Mouse (Mus musculus) stomach, embryonic 14.5 days (tissue): ENCODE measurements at regions not wholly inside any gene's neighbourhood (a gene's known extent, or its start where the extent isn't known, plus 50 kb on each side); places are given as distances from the start of the nearest gene placed in this dataset.

ENCODE experiments used
- ATAC-seq: fragments of 200-750 bp; cut with Nextera tagmentation; 2 replicates; pipeline ENCODE4 v1.8.0; 2017; ENCODE audit warnings: low read depth, moderate TSS enrichment; ENCODE audit not compliant: insufficient number of reproducible peaks, insufficient read depth, low FRiP score
- H3K27ac ChIP-seq: fragments of 300-500 bp; sonication (generic); 2 replicates; pipeline ENCODE4 v1.5.1; 2014; ENCODE audit warnings: mild to moderate bottlenecking, low read length, moderate library complexity, mixed read lengths
- H3K27me3 ChIP-seq: fragments of 300-500 bp; sonication (generic); 2 replicates; pipeline ENCODE4 v1.6.1; 2014; ENCODE audit warnings: low read length, control low read depth, mixed read lengths; ENCODE audit not compliant: control insufficient read depth, insufficient read depth
- H3K36me3 ChIP-seq: fragments of 300-500 bp; sonication (generic); 2 replicates; pipeline ENCODE4 v1.6.1; 2014; ENCODE audit warnings: mild to moderate bottlenecking, control low read depth, low read length, moderate library complexity, mixed read lengths; ENCODE audit not compliant: control insufficient read depth, insufficient read depth
- H3K4me1 ChIP-seq: fragments of 300-500 bp; sonication (generic); 2 replicates; pipeline ENCODE4 v1.6.1; 2014; ENCODE audit warnings: low read length, control low read depth, mixed read lengths; ENCODE audit not compliant: control insufficient read depth, insufficient read depth
- H3K4me2 ChIP-seq: fragments of 300-500 bp; sonication (generic); replicated peaks from 2 replicates; pipeline ENCODE4 v1.6.1; 2014; ENCODE audit warnings: low read depth, low read length, control low read depth
- H3K4me3 ChIP-seq: fragments of 300-500 bp; sonication (generic); 2 replicates; pipeline ENCODE4 v1.5.1; 2014; ENCODE audit warnings: low read depth, low read length, control low read depth
- H3K9ac ChIP-seq: fragments of 300-500 bp; sonication (generic); replicated peaks from 2 replicates; pipeline ENCODE4 v1.6.1; 2014; ENCODE audit warnings: low read depth, mild to moderate bottlenecking, control low read depth, low read length, moderate library complexity, mixed read lengths
- H3K9me3 ChIP-seq: fragments of 300-500 bp; sonication (generic); 2 replicates; pipeline ENCODE4 v1.6.1; 2016; ENCODE audit warnings: low read depth, low read length, control low read depth; ENCODE audit not compliant: control insufficient read depth
- WGBS: fragments of 180-500 bp; shearing (Covaris S2); extraction: QIAGEN DNeasy Blood & Tissue Kit; methylation state at CpG from one replicate; pipeline ENCODE4 v1.1.7; 2014; 5-methylcytosine and 5-hydroxymethylcytosine counted together

DNA sequence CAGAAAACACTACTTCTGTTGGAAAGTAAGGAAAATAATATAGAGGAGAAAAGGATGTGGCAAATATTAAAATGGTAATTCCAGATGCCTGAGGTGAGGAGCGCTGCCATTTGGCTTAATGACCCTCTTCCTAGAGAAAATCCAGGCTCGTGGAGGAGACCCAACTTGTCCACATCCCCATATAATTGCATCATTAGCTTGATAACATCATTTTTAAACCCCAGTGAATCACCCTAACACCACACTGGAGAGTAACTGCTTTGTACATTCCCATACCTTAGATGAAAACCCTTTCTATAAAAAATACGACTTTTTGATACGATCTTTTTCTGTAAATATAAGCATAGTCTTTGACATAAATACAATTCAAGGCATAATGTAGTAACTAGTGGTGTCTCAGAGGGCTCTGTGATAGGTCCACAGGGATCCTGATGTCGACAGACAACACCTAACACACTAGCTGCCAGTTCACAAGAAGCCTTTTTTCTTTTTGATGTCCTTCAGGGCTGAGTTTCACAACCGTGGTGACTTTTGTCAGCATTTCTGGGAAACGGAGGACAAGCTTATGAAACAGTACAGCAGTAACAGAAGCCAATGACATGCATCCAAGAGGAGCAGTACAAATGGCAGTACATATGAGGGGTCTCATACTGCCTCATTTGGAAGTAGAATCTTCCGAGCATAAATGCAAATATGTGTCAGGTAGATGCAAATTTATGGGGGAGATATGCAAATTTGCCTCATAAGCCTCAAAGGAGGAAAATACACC, 174.8 kb upstream of the Rreb1 start:
- WGBS = 75% methylated on average over 8 of the region's 8 CpGs
- no peaks in the 10 kb centered on the region for H3K36me3 ChIP-seq
- no peak overlapping the region for H3K9ac ChIP-seq
- no peak for ATAC-seq
- H3K4me2 ChIP-seq = no peak overlapping the region
- no peak overlapping the region for H3K4me3 ChIP-seq
- no peaks in the 10 kb centered on the region for H3K9me3 ChIP-seq
- no peaks in the 10 kb centered on the region for H3K4me1 ChIP-seq
- H3K27ac ChIP-seq = no peak overlapping the region
- H3K27me3 ChIP-seq = no peaks in the 10 kb centered on the region

DNA sequence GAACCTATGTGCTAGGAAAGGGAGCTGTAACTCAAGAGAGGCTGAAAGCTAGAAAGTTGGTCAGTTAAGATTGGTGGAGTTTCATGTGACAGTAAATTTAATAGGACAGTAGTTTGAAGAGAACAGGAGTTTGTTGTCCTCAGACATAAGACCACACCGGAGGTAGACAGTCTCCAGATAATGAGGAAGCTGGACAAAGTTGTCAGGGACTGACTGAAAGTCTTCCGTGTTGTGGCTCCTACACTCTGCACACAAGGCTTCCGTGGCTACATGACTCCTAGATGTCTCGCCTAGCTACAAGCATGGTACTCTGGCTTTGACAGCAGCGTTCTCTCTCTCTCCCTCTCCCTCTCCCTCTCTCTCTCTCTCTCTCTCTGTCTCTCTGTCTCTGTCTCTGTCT, 171.9 kb upstream of the Rreb1 start:
- WGBS = 89% methylated on average over 5 of the region's 5 CpGs
- Histone ChIP-seq H3K4me3 (no peak overlapping the region), H3K36me3 (no peaks in the 10 kb centered on the region), H3K4me1 (no peaks in the 10 kb centered on the region), H3K9ac (no peak overlapping the region), H3K27me3 (no peaks in the 10 kb centered on the region), H3K9me3 (no peaks in the 10 kb centered on the region), H3K4me2 (no peak overlapping the region), H3K27ac (no peak overlapping the region)
- no peak for ATAC-seq

DNA sequence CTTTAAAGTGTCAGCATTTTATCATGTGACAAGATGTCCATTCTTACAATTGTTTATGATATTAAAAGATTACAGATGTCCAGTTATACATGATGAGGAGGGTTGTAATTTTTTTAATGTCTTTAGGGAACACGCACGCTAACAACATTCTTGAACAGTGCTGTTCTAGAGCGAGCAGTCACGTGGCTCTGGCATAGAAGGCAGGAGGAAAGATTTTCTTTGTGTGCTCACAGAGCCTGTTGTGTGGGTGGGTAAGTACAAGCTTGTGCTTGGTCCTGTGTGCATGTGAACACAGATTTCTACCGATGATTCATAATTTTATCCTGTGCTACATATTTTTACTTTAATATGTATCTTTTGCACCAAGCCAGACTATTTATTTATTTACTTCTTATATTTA, 169.1 kb upstream of the Rreb1 start:
- Histone ChIP-seq H3K9me3 (no peaks in the 10 kb centered on the region), H3K4me2 (no peak overlapping the region), H3K27me3 (no peaks in the 10 kb centered on the region), H3K4me1 (no peaks in the 10 kb centered on the region), H3K9ac (no peak overlapping the region), H3K4me3 (no peak overlapping the region), H3K36me3 (no peaks in the 10 kb centered on the region), H3K27ac (no peak overlapping the region)
- ATAC-seq = no peak
- WGBS = 81% methylated on average over 5 of the region's 5 CpGs

DNA sequence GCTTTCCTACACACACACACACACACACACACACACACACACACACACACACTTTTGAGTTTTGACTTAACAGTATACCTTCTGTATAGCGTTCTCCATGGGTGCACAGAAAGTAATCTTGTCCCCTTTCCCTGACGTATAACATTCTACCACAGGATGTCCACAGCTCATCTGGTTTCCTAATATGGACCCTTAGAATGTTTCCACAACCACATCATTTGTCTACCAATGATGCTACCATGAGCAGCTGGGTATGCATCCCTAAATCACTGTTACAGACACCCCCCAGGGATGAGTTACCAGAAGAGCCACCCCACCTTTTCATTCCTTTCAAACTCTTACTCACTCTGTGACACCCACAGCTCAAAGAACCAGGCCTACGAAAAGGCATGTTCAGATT, 166.8 kb upstream of the Rreb1 start:
- WGBS = 77% methylated on average over 3 of the region's 3 CpGs
- no peaks in the 10 kb centered on the region for H3K4me1 ChIP-seq
- no peaks in the 10 kb centered on the region for H3K9me3 ChIP-seq
- no peak for ATAC-seq
- no peak overlapping the region for H3K4me2 ChIP-seq
- no peak overlapping the region for H3K9ac ChIP-seq
- no peak overlapping the region for H3K4me3 ChIP-seq
- no peak overlapping the region for H3K27ac ChIP-seq
- H3K27me3 ChIP-seq = no peaks in the 10 kb centered on the region
- H3K36me3 ChIP-seq = no peaks in the 10 kb centered on the region

GRCm38 (mm10) chr13:37617015-37617414, 161.2 kb upstream of the Rreb1 start:
- no peak overlapping the region for H3K4me2 ChIP-seq

DNA sequence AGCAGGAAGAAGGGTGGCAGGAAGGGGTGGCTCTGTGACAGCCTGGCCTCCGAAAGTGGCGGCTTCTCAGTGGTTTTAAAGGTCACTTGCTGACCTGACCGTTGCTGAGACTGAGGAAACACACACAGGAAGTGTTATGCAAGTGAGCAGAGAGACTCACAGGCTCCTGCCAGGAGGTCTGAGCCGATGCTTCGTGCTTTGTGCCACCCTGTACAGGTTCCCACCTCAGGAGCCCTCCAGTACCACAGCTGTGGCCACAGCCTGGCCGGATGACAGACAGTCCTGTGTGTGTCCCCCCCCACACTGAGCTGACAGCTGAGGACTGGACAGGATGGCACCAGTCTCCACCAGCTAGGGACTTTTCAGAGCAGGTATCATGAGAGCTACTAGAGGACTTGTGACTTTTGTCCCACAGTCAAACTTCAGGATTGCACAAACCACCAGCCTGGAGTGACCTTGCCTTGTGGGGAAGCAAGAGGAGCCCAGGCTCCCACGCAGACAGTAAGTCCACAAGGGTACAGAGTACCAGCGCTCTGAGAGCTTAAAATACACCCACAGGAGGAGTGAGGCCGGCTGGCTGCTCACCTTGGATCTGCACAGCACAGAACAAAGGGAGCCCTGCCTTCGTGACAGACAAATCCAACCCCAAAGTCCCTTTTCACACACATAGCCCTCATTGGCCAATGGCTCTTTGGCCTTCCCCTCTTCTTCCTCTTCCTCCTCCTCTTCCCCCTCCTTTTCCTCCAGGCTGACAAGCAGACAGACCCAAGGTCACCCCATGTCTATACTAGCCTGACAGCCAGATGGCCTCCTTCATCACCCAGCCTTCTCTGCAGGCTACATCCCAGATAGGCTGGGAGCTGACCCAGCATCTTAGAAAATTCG, 158.1 kb upstream of the Rreb1 start:
- no peak overlapping the region for H3K9ac ChIP-seq

More at GRCm38 (mm10) chr13:37617015-37617414, 161.2 kb upstream of the Rreb1 start:
- Histone ChIP-seq H3K27ac (no peak overlapping the region), H3K4me3 (no peak overlapping the region), H3K4me1 (peaks cover 4% of the 10 kb centered on the region), H3K9me3 (no peaks in the 10 kb centered on the region), H3K27me3 (no peaks in the 10 kb centered on the region), H3K9ac (no peak overlapping the region), H3K36me3 (no peaks in the 10 kb centered on the region)
- WGBS = 79% methylated on average over 4 of the region's 4 CpGs
- ATAC-seq = no peak

GRCm38 (mm10) chr13:37621319-37622050, 156.7 kb upstream of the Rreb1 start:
- ATAC-seq = no peak
- 90% methylated on average over 5 of the region's 5 CpGs for WGBS
- Histone ChIP-seq H3K27ac (no peak overlapping the region), H3K9ac (no peak overlapping the region), H3K4me1 (peaks cover 4% of the 10 kb centered on the region), H3K36me3 (no peaks in the 10 kb centered on the region), H3K9me3 (no peaks in the 10 kb centered on the region), H3K4me3 (no peak overlapping the region), H3K4me2 (no peak overlapping the region), H3K27me3 (no peaks in the 10 kb centered on the region)

More for the DNA sequence above, 158.1 kb upstream of the Rreb1 start:
- ATAC-seq = peak; percentile 40; the same call in 1 of the 2 replicates
- Histone ChIP-seq H3K4me3 (no peak overlapping the region), H3K36me3 (no peaks in the 10 kb centered on the region), H3K27ac (peak overlapping the region; percentile 21; the same call in 1 of the 2 replicates), H3K4me1 (peaks cover 4% of the 10 kb centered on the region), H3K9me3 (no peaks in the 10 kb centered on the region), H3K4me2 (no peak overlapping the region), H3K27me3 (no peaks in the 10 kb centered on the region)
- 36% methylated on average over 11 of the region's 11 CpGs for WGBS

DNA sequence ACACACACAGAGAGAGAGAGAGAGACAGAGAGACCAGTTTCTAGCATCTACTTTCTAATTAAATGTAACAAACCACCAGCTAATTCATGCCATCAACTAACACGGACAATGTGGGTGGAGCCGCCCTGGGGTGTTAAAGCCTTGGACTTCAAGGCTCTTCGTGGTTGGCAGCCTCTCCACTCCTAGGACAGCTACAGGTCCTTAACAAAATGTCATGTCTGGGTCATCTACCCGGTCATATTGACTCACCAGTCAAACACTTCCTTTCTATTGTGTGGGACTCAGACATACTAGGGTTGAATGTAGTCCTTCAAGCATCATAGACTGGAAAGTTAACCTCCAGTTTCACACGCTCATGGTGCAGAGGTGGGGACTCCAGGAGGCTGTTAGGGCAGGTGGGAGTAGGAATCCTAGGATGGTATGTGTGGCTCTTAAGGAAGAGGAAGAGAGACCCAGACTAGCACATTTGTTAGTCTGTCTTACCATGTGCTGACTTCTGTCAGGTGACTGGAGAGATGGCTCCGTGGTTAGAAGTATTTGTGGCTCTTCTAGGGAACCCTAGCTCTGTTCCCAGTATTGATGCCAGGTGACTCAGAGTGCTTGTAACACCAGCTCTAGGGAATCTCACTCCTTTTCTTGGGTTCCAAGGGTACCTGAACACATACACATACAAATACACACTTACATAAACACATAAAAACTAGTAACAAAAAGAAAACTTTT, 155.7 kb upstream of the Rreb1 start:
- no peak for ATAC-seq
- 59% methylated on average over 6 of the region's 6 CpGs for WGBS

More for the DNA sequence above, 155.7 kb upstream of the Rreb1 start:
- Histone ChIP-seq H3K27me3 (no peaks in the 10 kb centered on the region), H3K4me1 (peaks cover 4% of the 10 kb centered on the region), H3K27ac (no peak overlapping the region), H3K9me3 (no peaks in the 10 kb centered on the region), H3K9ac (no peak overlapping the region), H3K4me2 (no peak overlapping the region), H3K4me3 (no peak overlapping the region), H3K36me3 (no peaks in the 10 kb centered on the region)
